Mouse (Mus musculus) G1E (cell line): ENCODE results near the gene Hnrnpa0.

Source experiments
- CTCF ChIP-seq: IDR thresholded peaks from 2 replicates; pipeline ENCODE4 v1.5.1; 2012; ENCODE audit warnings: low read depth, low read length, inconsistent platforms, mixed read lengths
- GATA1 ChIP-seq: IDR thresholded peaks from 2 replicates; pipeline ENCODE4 v1.6.1; 2012; ENCODE audit warnings: borderline replicate concordance, low read length, inconsistent platforms, mixed read lengths
- POLR2AphosphoS5 ChIP-seq: IDR thresholded peaks from 2 replicates; pipeline ENCODE4 v1.6.1; 2012; ENCODE audit warnings: low read depth, low read length, inconsistent platforms; ENCODE audit not compliant: insufficient replicate concordance
- TAL1 ChIP-seq: conservative IDR thresholded peaks from 2 replicates; pipeline ENCODE4 v1.6.1; 2012; ENCODE audit warnings: low read depth, low read length, inconsistent platforms, mixed read lengths

DNA sequence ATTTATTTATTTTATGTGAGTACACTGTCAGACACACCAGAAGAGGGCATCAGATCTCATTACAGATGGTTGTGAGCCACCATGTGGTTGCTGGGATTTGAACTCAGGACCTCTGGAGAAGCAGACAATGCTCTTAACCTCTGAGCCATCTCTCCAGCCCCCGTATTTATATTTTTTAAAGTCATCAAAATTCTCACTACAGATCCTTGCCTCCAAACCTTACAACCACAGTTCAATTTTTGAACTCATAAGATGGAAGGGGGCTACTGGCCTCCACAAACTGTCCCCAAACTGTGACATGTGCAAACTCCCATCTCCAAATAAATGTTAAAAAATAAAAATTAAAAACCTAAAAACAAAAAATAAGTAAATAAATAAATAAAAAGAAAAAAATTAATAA lies 19.4 kb upstream of the Hnrnpa0 start:
- TF ChIP-seq POLR2AphosphoS5, result no peak
- TF ChIP-seq CTCF, result no peak
- TF ChIP-seq GATA1, result no peak
- TF ChIP-seq TAL1, result no peak
